Mouse (Mus musculus): Measurements from ENCODE around the gene Hmg20b. TPM values are rescaled to one million over a fixed set of nuclear protein-coding genes. Genes with fewer than 3 reads are reported as not detected.

Hmg20b gene
- 22.8 TPM for polyA plus RNA-seq (2015; fragmentation: Illumina TruSeq; extraction: RNeasy Lipid Tissue Mini Kit (QIAGEN cat#74804); ENCODE audit: insufficient read depth, low read depth, low replicate concordance)

DNA sequence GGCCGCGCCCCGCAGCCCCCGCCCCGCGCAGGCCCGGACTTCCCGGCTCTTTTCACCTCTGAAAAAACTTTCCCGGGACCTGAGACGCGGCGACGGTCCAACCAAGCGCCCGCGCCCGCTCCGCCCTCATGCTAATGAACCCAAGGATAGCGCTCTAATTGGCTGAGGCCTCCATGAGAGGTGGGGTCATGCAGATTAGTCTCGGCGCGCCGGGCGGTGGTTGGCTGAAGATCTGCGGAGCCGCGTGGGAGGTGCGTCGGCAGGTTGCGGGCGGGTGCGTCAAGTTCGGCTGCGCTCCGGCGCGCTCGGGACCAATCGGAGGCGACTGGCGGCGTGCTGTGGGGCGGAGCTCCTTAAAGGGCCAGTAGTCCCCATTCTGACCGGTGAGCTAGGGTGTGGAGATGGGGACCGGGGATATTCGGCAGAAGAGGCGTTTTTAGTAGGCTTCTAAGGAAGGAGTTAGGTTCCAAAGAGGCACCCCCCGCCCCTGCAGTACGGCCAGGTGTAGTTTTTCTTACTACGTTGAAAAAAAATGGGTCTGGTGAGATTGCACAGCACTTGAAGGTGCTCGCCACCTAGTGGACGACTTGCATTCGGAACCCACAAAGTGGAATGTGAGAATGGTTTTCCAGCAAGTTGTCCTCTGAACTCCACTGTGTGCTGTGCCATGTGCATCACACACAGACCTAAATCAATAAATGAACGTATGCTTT lies at the start of gene Hmg20b:
Gene Hmg20b (minus strand): TSS at position 130 of the 713 bp plus-strand sequence.

DNA sequence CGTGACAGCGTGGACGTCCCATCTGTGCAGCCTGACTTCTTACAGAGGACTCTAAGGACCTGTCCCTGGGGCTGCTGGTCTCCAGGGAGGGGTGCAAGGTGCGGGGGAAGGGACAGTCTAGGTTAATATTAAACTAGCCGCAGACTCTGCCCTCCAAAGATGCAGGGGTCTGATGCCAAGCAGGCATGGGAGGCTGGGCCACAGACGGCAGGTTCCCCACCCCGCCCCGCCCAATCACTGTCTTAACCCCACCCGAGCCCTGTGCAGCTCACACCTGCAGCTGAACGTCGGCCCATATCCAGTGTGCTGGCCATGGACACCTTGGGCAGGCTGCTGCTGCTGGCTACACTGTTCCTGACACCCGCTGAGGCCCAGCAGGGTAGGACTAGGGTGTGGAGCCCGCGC lies 42.5 kb upstream of the Hmg20b start, which contains the start of gene Smim24:
Gene Smim24 (plus strand): TSS at position 271 of the 405 bp plus-strand sequence.

DNA sequence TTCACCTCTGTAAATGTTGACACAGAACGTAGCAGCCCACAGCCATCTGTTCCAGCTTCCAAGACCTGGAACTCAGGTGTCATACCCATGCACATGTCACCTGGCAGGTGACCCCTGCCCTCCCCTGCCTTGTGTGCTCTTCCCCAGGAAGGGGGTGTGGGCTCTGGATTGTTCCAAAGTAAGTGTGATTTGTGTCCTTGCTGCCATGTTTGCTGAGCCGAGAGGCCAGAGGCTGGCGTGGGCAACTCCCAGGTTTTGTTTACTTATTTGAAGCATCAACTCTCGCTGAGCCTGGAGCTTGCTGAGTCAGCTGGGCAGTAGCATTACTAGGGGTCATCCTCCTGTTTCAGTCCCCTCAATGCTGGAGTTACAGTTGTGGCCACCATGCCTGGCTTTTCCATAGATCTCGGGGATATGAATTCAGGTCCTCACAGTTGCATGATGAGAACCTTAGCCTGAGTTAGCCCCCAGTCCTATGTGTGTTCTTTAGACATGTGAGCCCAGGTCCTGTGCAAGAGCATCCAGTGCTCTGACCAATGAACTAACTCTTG lies 38.3 kb upstream of the Hmg20b start, which contains the start of gene Gm48552:
Gene Gm48552 (plus strand): TSS at position 501 of the 551 bp plus-strand sequence.

DNA sequence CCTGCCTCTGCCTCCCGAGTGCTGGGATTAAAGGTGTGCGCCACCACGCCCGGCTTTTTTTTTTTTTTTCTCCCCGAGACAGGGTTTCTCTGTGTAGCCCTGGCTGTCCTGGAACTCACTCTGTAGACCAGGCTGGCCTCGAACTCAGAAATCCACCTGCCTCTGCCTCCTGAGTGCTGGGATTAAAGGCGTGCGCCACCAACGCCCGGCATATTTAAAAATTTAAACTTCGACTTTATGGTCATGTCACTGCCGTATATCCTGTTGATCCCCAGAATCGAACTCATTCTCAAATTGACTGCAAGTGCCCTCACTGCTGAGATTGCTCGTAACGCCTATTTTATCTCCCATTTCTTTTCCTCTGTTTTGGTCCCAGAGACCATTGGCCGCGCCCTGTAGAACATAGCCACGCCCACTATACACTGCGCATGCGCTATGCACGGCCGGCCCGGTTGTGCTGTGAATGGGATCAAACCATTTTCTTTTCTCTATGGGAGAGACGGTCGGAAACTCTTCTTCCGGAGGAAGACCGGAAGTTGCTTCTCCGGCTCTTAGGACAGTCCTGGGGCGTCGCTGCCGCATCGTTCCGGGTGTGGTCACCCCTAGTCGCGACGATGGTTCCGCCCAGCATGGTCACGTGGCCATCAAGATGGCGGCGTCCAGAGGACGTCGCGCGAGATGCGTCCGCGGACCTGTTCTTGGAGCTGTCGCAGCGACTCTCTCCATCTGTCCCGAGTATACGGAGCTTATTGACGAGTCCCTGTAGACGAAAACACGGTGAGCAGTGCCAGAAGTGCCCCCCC lies 33.7 kb upstream of the Hmg20b start, which contains the start of the genes Dohh and Gm48551:
Gene Dohh (plus strand): TSS at position 627 of the 803 bp plus-strand sequence.
Gene Gm48551 (plus strand): TSS at position 665 of the 803 bp plus-strand sequence.

DNA sequence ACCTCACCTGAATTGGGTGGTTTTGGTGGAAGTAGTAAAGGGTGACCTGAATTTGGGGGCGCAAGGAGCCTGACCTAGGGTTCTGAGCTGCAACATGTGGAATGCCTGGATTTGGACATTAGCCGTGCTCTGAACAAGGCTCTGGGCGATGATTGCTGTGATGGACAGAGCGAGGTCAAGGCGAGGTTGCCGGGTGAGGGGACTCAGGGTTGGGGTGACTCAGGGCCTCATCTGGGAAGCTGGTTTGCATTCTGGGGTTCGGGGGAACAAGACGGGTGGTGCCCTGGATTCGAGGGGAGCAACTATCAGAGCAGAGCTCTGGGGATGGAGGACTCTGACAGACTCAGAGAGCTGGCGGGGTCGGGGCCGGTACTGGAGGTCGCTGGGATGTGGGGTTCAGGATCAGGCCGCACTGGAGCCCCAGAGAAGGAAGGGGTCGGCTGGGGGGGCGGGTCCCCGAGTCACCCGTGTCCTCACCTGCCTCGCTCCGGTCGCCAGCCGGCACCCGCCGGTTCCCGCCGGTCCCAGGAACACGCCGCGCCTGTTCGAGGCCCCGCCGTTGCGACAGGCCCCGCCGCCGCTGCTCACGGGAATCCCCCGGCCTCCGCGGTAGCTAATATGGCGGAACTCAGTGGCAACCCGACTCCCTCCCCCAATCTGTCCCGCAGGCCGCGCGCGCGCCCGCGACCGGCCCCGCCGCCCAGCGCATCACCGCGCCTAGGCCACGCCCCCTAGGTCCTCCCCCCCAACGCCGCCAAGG lies 27.7 kb upstream of the Hmg20b start, which contains the start of gene Fzr1:
Gene Fzr1 (minus strand): TSS at position 724 of the 760 bp plus-strand sequence.

DNA sequence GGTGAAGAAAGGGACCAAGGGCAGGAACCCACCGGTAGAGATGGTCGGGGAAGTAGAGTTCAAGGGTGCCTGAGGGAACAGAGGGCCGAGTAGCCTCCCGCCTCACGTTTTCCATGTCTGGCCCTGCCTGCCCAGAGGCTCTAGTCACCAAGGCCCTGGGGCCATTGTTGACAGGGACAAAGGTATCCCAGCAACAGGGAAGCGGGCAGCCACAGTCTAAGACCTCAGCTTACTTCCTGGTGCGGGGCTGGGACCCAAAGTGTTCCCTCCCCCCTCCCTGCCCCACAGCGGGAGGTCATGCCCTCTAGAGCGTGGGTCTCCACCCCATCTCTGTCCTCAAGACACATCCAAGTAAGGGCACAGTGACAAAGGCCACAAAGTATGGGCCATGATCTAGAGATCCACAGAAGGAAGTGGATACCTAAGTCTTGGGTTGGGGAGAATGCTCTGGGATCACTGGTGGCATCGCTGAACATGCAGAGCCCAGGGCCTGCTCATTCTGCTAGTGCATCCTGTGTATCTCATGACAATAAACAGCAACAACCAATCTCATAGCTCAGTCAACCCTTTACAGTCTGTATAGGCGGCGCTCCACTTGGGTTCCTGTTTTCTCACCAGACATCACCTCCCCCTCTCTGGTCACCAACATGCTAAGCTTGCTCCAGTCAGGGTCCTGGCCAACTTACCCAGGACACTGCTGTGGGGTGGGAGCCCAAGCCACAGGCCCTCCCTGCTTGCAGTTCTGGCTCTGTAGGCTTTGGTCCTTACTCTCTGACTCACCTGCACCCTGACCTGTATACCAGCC lies 15.6 kb upstream of the Hmg20b start, which contains the start of gene 4930404N11Rik:
Gene 4930404N11Rik (minus strand): TSS at position 145 of the 805 bp plus-strand sequence.

DNA sequence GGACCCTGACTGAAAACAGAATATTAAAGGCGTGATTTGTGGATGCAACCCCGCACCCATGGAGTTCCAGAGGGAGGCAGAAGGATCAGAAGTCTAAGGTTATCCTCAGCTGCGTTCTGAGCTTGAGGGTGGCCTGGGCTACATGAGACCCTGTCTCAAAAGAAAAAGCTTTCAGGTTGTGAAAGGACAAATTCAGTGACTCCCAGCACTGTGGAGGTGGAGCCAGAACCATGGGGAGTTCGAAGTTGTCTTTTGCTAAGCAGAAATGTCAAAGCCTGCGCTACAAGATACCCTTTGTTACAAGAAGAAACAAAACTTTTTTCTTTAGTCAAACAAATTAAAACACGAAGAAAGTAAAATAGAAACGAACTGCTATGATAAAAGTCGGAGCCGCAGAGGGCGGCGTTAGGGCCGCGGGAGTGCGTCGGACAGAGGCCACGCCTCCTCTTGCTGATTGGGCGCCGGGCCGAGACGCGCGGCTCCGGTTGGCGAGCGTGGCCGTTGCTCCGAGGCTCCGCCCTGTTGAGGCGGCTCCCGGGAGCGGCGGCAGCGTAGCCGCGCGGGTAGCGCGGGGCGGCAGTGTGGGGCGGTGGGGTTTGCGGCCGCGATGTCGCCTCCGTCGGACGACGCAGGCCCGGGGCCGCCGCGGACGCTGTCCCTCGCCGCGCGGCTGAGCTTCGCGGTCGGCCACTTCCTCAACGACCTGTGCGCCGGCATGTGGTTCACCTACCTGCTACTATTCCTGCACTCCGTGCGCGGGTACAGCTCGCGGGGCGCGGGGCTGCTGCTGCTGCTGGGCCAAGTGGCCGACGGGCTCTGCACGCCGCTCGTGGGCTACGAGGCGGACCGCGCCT lies 6.9 kb upstream of the Hmg20b start, which contains the start of gene Mfsd12:
Gene Mfsd12 (plus strand): TSS at position 501 of the 854 bp plus-strand sequence.

DNA sequence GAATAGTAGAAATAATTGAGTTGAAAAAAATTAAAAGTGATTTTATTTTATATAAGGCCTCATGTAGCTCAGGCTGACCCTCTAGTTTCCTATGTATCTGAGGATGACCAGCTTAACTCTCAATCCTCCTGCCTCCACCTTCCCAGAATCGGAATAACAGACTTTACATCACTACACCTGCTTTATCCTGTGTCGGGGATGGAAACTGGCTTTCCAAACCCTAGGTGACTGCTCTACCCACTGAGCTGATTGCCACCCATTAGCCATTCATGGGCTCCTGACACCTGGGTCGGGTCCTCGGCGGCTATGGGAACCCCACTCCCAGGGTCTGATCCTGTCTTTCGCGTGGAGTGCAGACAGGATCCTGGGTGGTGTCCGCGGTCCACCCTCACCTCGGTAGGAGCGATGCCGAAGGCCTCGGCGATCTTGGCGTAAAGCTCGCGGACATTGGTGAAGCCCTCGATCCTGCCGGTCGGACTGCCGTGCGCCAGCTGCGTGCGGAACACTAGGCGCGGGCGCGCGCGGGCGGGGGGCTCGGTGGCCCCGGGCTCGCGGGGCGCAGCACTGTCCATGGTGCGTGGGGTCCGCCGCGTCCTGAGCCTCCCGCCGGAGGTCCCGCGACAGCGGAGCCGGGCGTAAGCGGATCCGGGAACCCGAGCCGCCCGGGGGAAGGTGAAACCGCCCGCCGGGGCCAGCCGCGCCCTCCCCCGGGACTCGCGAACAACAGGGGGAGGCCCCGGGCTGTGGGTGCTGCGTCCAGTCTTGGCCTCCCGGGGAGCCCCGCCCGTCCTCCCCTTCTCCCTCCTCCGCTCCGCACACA lies 7.4 kb downstream of the Hmg20b start, which contains the start of gene Gipc3:
Gene Gipc3 (minus strand): TSS at position 581 of the 820 bp plus-strand sequence.

DNA sequence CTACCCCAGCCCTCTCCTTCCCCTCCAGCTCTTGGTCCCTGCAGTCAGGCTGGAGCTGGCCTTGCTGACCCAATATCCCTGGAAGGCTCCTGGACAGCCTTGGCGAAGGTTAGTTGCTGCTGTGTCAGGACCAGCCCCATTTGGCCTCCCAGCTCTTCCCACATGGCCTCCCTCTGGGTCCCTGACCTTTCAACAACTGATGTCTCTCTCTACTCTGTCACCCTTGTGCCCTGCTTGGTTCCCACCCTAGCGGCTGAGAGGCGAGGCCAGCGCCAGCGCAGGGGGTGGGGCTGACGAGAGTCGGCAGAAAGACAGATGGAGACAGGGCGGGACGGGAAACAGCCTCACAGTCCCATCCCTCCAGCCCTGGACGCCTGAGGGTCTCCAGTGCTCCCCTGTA lies 21.9 kb downstream of the Hmg20b start, which contains the start of gene Tbxa2r:
Gene Tbxa2r (plus strand): TSS at position 346 of the 400 bp plus-strand sequence.

DNA sequence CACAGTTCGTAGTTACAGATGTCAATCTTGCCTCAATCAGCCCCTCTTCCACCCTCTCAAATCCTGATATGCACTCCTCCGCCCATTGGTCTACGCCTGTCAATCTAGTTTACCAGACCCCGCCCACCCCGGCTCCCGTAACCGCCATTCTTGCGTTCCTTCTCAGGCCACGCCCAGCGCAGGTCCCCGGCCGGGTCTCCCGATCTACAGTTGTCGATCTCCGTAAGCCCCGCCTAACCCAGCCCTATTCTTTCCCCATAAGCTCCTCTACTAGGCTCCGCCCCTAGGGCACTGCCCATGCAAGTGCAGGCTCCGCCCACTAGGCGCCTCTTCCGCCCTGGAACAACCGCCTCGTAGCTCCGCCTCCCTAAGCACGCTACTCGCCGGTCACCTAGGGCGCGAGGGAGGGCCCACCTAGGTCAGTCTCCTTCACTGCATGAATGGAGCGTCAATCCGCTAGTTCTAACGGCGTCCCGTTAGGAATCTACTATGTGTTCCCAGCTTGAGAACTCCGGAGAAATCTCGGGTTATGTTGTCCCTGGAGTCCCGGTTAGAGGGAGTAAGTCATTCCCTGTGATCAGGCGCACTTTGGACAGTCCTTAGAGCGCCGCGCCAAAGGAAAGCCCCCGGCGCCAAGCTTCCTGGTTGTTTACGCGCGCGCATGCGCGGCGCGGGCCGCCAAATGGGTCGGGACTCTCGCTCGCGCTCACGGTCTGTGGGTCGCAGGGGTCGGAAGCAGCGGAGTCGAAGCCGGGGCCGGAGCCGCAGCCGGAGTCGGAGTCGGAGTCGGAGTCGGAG lies 29.5 kb downstream of the Hmg20b start, which contains the start of gene Cactin:
Gene Cactin (plus strand): TSS at position 554 of the 798 bp plus-strand sequence.

Other genes starting within 250 kb of the Hmg20b start
- gene Map2k2, start 244.6 kb downstream of the Hmg20b start, polyA plus RNA-seq (2015; fragmentation: Illumina TruSeq; extraction: RNeasy Lipid Tissue Mini Kit (QIAGEN cat#74804); ENCODE audit: insufficient read depth, low read depth, low replicate concordance) = 47.4 TPM
- 5.4 TPM for gene Zbtb7a, start 215.3 kb downstream of the Hmg20b start, polyA plus RNA-seq (2015; fragmentation: Illumina TruSeq; extraction: RNeasy Lipid Tissue Mini Kit (QIAGEN cat#74804); ENCODE audit: insufficient read depth, low read depth, low replicate concordance)
- 7.3 TPM for gene Pias4, start 182.6 kb downstream of the Hmg20b start, polyA plus RNA-seq (2015; fragmentation: Illumina TruSeq; extraction: RNeasy Lipid Tissue Mini Kit (QIAGEN cat#74804); ENCODE audit: insufficient read depth, low read depth, low replicate concordance)
- gene Eef2, start 173.8 kb downstream of the Hmg20b start, polyA plus RNA-seq (2015; fragmentation: Illumina TruSeq; extraction: RNeasy Lipid Tissue Mini Kit (QIAGEN cat#74804); ENCODE audit: insufficient read depth, low read depth, low replicate concordance) = 283 TPM
- 9.3 TPM for gene Dapk3, start 167.5 kb downstream of the Hmg20b start, polyA plus RNA-seq (2015; fragmentation: Illumina TruSeq; extraction: RNeasy Lipid Tissue Mini Kit (QIAGEN cat#74804); ENCODE audit: insufficient read depth, low read depth, low replicate concordance)
- not detected for gene 4930442H23Rik, start 166.6 kb downstream of the Hmg20b start, polyA plus RNA-seq (2015; fragmentation: Illumina TruSeq; extraction: RNeasy Lipid Tissue Mini Kit (QIAGEN cat#74804); ENCODE audit: insufficient read depth, low read depth, low replicate concordance)
- gene Nmrk2, start 148.4 kb downstream of the Hmg20b start, polyA plus RNA-seq (2015; fragmentation: Illumina TruSeq; extraction: RNeasy Lipid Tissue Mini Kit (QIAGEN cat#74804); ENCODE audit: insufficient read depth, low read depth, low replicate concordance) = not detected
- gene Atcay, start 119.6 kb downstream of the Hmg20b start, polyA plus RNA-seq (2015; fragmentation: Illumina TruSeq; extraction: RNeasy Lipid Tissue Mini Kit (QIAGEN cat#74804); ENCODE audit: insufficient read depth, low read depth, low replicate concordance) = 0.20 TPM
- 3.4 TPM for gene Zfr2, start 117.3 kb downstream of the Hmg20b start, polyA plus RNA-seq (2015; fragmentation: Illumina TruSeq; extraction: RNeasy Lipid Tissue Mini Kit (QIAGEN cat#74804); ENCODE audit: insufficient read depth, low read depth, low replicate concordance)
- gene Matk, start 97.5 kb downstream of the Hmg20b start, polyA plus RNA-seq (2015; fragmentation: Illumina TruSeq; extraction: RNeasy Lipid Tissue Mini Kit (QIAGEN cat#74804); ENCODE audit: insufficient read depth, low read depth, low replicate concordance) = not detected
- gene Mrpl54, start 83.5 kb downstream of the Hmg20b start, polyA plus RNA-seq (2015; fragmentation: Illumina TruSeq; extraction: RNeasy Lipid Tissue Mini Kit (QIAGEN cat#74804); ENCODE audit: insufficient read depth, low read depth, low replicate concordance) = 21.2 TPM
- 30.7 TPM for gene Apba3, start 83.5 kb downstream of the Hmg20b start, polyA plus RNA-seq (2015; fragmentation: Illumina TruSeq; extraction: RNeasy Lipid Tissue Mini Kit (QIAGEN cat#74804); ENCODE audit: insufficient read depth, low read depth, low replicate concordance)
- 3.9 TPM for gene Tjp3, start 58.9 kb downstream of the Hmg20b start, polyA plus RNA-seq (2015; fragmentation: Illumina TruSeq; extraction: RNeasy Lipid Tissue Mini Kit (QIAGEN cat#74804); ENCODE audit: insufficient read depth, low read depth, low replicate concordance)
- gene Pip5k1c, start 57.5 kb downstream of the Hmg20b start, polyA plus RNA-seq (2015; fragmentation: Illumina TruSeq; extraction: RNeasy Lipid Tissue Mini Kit (QIAGEN cat#74804); ENCODE audit: insufficient read depth, low read depth, low replicate concordance) = 15.5 TPM
- 7.9 TPM for gene Cactin, start 29.4 kb downstream of the Hmg20b start, polyA plus RNA-seq (2015; fragmentation: Illumina TruSeq; extraction: RNeasy Lipid Tissue Mini Kit (QIAGEN cat#74804); ENCODE audit: insufficient read depth, low read depth, low replicate concordance)
- gene Tbxa2r, start 21.7 kb downstream of the Hmg20b start, polyA plus RNA-seq (2015; fragmentation: Illumina TruSeq; extraction: RNeasy Lipid Tissue Mini Kit (QIAGEN cat#74804); ENCODE audit: insufficient read depth, low read depth, low replicate concordance) = 3.4 TPM
- 1.4 TPM for gene Gipc3, start 7.2 kb downstream of the Hmg20b start, polyA plus RNA-seq (2015; fragmentation: Illumina TruSeq; extraction: RNeasy Lipid Tissue Mini Kit (QIAGEN cat#74804); ENCODE audit: insufficient read depth, low read depth, low replicate concordance)
- gene Mfsd12, start 7.0 kb upstream of the Hmg20b start, polyA plus RNA-seq (2015; fragmentation: Illumina TruSeq; extraction: RNeasy Lipid Tissue Mini Kit (QIAGEN cat#74804); ENCODE audit: insufficient read depth, low read depth, low replicate concordance) = 1.9 TPM
- not detected for gene 4930404N11Rik, start 15.3 kb upstream of the Hmg20b start, polyA plus RNA-seq (2015; fragmentation: Illumina TruSeq; extraction: RNeasy Lipid Tissue Mini Kit (QIAGEN cat#74804); ENCODE audit: insufficient read depth, low read depth, low replicate concordance)
- gene Fzr1, start 28.0 kb upstream of the Hmg20b start, polyA plus RNA-seq (2015; fragmentation: Illumina TruSeq; extraction: RNeasy Lipid Tissue Mini Kit (QIAGEN cat#74804); ENCODE audit: insufficient read depth, low read depth, low replicate concordance) = 5.1 TPM
- gene Dohh, start 33.9 kb upstream of the Hmg20b start, polyA plus RNA-seq (2015; fragmentation: Illumina TruSeq; extraction: RNeasy Lipid Tissue Mini Kit (QIAGEN cat#74804); ENCODE audit: insufficient read depth, low read depth, low replicate concordance) = 9.1 TPM
- gene Gm48551, start 34.0 kb upstream of the Hmg20b start, polyA plus RNA-seq (2015; fragmentation: Illumina TruSeq; extraction: RNeasy Lipid Tissue Mini Kit (QIAGEN cat#74804); ENCODE audit: insufficient read depth, low read depth, low replicate concordance) = 2.6 TPM
- gene Gm48552, start 38.5 kb upstream of the Hmg20b start, polyA plus RNA-seq (2015; fragmentation: Illumina TruSeq; extraction: RNeasy Lipid Tissue Mini Kit (QIAGEN cat#74804); ENCODE audit: insufficient read depth, low read depth, low replicate concordance) = 3.4 TPM
- gene Smim24, start 42.6 kb upstream of the Hmg20b start, polyA plus RNA-seq (2015; fragmentation: Illumina TruSeq; extraction: RNeasy Lipid Tissue Mini Kit (QIAGEN cat#74804); ENCODE audit: insufficient read depth, low read depth, low replicate concordance) = 23.5 TPM
- gene Nfic, start 105.2 kb upstream of the Hmg20b start, polyA plus RNA-seq (2015; fragmentation: Illumina TruSeq; extraction: RNeasy Lipid Tissue Mini Kit (QIAGEN cat#74804); ENCODE audit: insufficient read depth, low read depth, low replicate concordance) = 11.0 TPM
- gene Celf5, start 132.2 kb upstream of the Hmg20b start, polyA plus RNA-seq (2015; fragmentation: Illumina TruSeq; extraction: RNeasy Lipid Tissue Mini Kit (QIAGEN cat#74804); ENCODE audit: insufficient read depth, low read depth, low replicate concordance) = 0.76 TPM
- gene Ncln, start 145.9 kb upstream of the Hmg20b start, polyA plus RNA-seq (2015; fragmentation: Illumina TruSeq; extraction: RNeasy Lipid Tissue Mini Kit (QIAGEN cat#74804); ENCODE audit: insufficient read depth, low read depth, low replicate concordance) = 25.2 TPM
- 1.3 TPM for gene S1pr4, start 149.7 kb upstream of the Hmg20b start, polyA plus RNA-seq (2015; fragmentation: Illumina TruSeq; extraction: RNeasy Lipid Tissue Mini Kit (QIAGEN cat#74804); ENCODE audit: insufficient read depth, low read depth, low replicate concordance)
- gene Gna15, start 173.7 kb upstream of the Hmg20b start, polyA plus RNA-seq (2015; fragmentation: Illumina TruSeq; extraction: RNeasy Lipid Tissue Mini Kit (QIAGEN cat#74804); ENCODE audit: insufficient read depth, low read depth, low replicate concordance) = not detected
- 17.4 TPM for gene Gna11, start 194.7 kb upstream of the Hmg20b start, polyA plus RNA-seq (2015; fragmentation: Illumina TruSeq; extraction: RNeasy Lipid Tissue Mini Kit (QIAGEN cat#74804); ENCODE audit: insufficient read depth, low read depth, low replicate concordance)
- 218 TPM for gene Aes, start 209.0 kb upstream of the Hmg20b start, polyA plus RNA-seq (2015; fragmentation: Illumina TruSeq; extraction: RNeasy Lipid Tissue Mini Kit (QIAGEN cat#74804); ENCODE audit: insufficient read depth, low read depth, low replicate concordance)
- gene Tle2, start 224.1 kb upstream of the Hmg20b start, polyA plus RNA-seq (2015; fragmentation: Illumina TruSeq; extraction: RNeasy Lipid Tissue Mini Kit (QIAGEN cat#74804); ENCODE audit: insufficient read depth, low read depth, low replicate concordance) = 44.6 TPM